Mouse (Mus musculus): Measurements from ENCODE around the gene Usp15. TPM values are rescaled to one million over a fixed set of nuclear protein-coding genes. Genes with fewer than 3 reads are reported as not detected.

The Usp15 gene
- polyA plus RNA-seq, 1 experiment from 2014 or later = 77.9 TPM

GRCm38 (mm10) chr10:123160508-123160907, 36.3 kb downstream of the Usp15 start:
- Histone ChIP-seq H3K9me3 (no peaks in the 10 kb centered on the region), H3K36me3 (peaks cover 25% of the 10 kb centered on the region), H3K4me3 (no peak overlapping the region), H3K27me3 (no peaks in the 10 kb centered on the region), H3K9ac (no peak overlapping the region), H3K27ac (no peak overlapping the region), H3K4me2 (no peak overlapping the region), H3K4me1 (replicated peaks) (no peaks in the 10 kb centered on the region)
- 72% methylated on average over 6 of the region's 6 CpGs for WGBS
- no peak for ATAC-seq (ENCODE audit: low FRiP score)

GRCm38 (mm10) chr10:123159316-123159715, 37.5 kb downstream of the Usp15 start:
- 79% methylated on average over 7 of the region's 7 CpGs for WGBS
- no peak overlapping the region for H3K4me3 ChIP-seq
- no peak overlapping the region for H3K9ac ChIP-seq
- no peaks in the 10 kb centered on the region for H3K4me1 ChIP-seq (replicated peaks)
- no peak for ATAC-seq (ENCODE audit: low FRiP score)
- H3K36me3 ChIP-seq = peaks cover 29% of the 10 kb centered on the region
- no peaks in the 10 kb centered on the region for H3K9me3 ChIP-seq
- no peak overlapping the region for H3K27ac ChIP-seq
- H3K4me2 ChIP-seq = no peak overlapping the region
- no peaks in the 10 kb centered on the region for H3K27me3 ChIP-seq

GRCm38 (mm10) chr10:123156392-123156791, 40.4 kb downstream of the Usp15 start:
- H3K4me3 ChIP-seq = no peak overlapping the region
- ATAC-seq (ENCODE audit: low FRiP score) = no peak
- H3K36me3 ChIP-seq = peaks cover 23% of the 10 kb centered on the region
- WGBS = 64% methylated on average over 2 of the region's 2 CpGs
- H3K9ac ChIP-seq = no peak overlapping the region
- H3K4me1 ChIP-seq (replicated peaks) = no peaks in the 10 kb centered on the region
- H3K4me2 ChIP-seq = no peak overlapping the region
- H3K9me3 ChIP-seq = no peaks in the 10 kb centered on the region
- no peaks in the 10 kb centered on the region for H3K27me3 ChIP-seq
- H3K27ac ChIP-seq = no peak overlapping the region

GRCm38 (mm10) chr10:123155764-123156163, 41.0 kb downstream of the Usp15 start:
- no peak for ATAC-seq (ENCODE audit: low FRiP score)
- no peak overlapping the region for H3K4me2 ChIP-seq
- 91% methylated on average over 6 of the region's 6 CpGs for WGBS
- H3K36me3 ChIP-seq = peaks cover 23% of the 10 kb centered on the region
- no peaks in the 10 kb centered on the region for H3K9me3 ChIP-seq
- H3K4me3 ChIP-seq = no peak overlapping the region
- H3K27me3 ChIP-seq = no peaks in the 10 kb centered on the region
- no peak overlapping the region for H3K9ac ChIP-seq
- no peaks in the 10 kb centered on the region for H3K4me1 ChIP-seq (replicated peaks)
- H3K27ac ChIP-seq = no peak overlapping the region

- Histone ChIP-seq H3K4me2 (no peak overlapping the region), H3K4me3 (no peak overlapping the region), H3K36me3 (peaks cover 15% of the 10 kb centered on the region), H3K9ac (no peak overlapping the region), H3K9me3 (no peaks in the 10 kb centered on the region), H3K4me1 (replicated peaks) (0 out of 2 replicates have a peak, but pooled peaks cover 2% of the 10 kb centered on the region), H3K27me3 (no peaks in the 10 kb centered on the region), H3K27ac (no peak overlapping the region)
- ATAC-seq (ENCODE audit: low FRiP score) = no peak
- 83% methylated on average over 2 of the region's 2 CpGs for WGBS
These were observed 43.5 kb downstream of the Usp15 start for GRCm38 (mm10) chr10:123153321-123153720.

GRCm38 (mm10) chr10:123148025-123148814, 48.6 kb downstream of the Usp15 start:
- Histone ChIP-seq H3K4me1 (replicated peaks) (peaks cover 7% of the 10 kb centered on the region; the same call in 1 of the 2 replicates), H3K9me3 (no peaks in the 10 kb centered on the region), H3K4me2 (no peak overlapping the region), H3K27ac (no peak overlapping the region), H3K36me3 (peaks cover 26% of the 10 kb centered on the region), H3K4me3 (no peak overlapping the region), H3K9ac (no peak overlapping the region), H3K27me3 (no peaks in the 10 kb centered on the region)
- 73% methylated on average over 4 of the region's 4 CpGs for WGBS
- no peak for ATAC-seq (ENCODE audit: low FRiP score)

- Histone ChIP-seq H3K27ac (no peak overlapping the region), H3K4me3 (no peak overlapping the region), H3K4me2 (no peak overlapping the region), H3K4me1 (replicated peaks) (peaks cover 7% of the 10 kb centered on the region; the same call in 1 of the 2 replicates), H3K9ac (no peak overlapping the region), H3K36me3 (peaks cover 27% of the 10 kb centered on the region), H3K27me3 (no peaks in the 10 kb centered on the region), H3K9me3 (no peaks in the 10 kb centered on the region)
- no peak; the same call in 1 of the 2 replicates for ATAC-seq (ENCODE audit: low FRiP score)
- WGBS = 45% methylated on average over 6 of the region's 6 CpGs
These were observed 49.6 kb downstream of the Usp15 start for GRCm38 (mm10) chr10:123147180-123147579.

- H3K9me3 ChIP-seq = no peaks in the 10 kb centered on the region
- WGBS = 93% methylated on average over 2 of the region's 2 CpGs
- no peak overlapping the region for H3K27ac ChIP-seq
- peaks cover 25% of the 10 kb centered on the region for H3K36me3 ChIP-seq
- ATAC-seq (ENCODE audit: low FRiP score) = no peak
- H3K27me3 ChIP-seq = no peaks in the 10 kb centered on the region
- peaks cover 7% of the 10 kb centered on the region; the same call in 1 of the 2 replicates for H3K4me1 ChIP-seq (replicated peaks)
- H3K4me3 ChIP-seq = no peak overlapping the region
- H3K9ac ChIP-seq = no peak overlapping the region
- H3K4me2 ChIP-seq = no peak overlapping the region
These were observed 50.4 kb downstream of the Usp15 start for GRCm38 (mm10) chr10:123146349-123146748.

- Histone ChIP-seq H3K9me3 (no peaks in the 10 kb centered on the region), H3K27ac (no peak overlapping the region), H3K4me2 (no peak overlapping the region), H3K9ac (no peak overlapping the region), H3K27me3 (no peaks in the 10 kb centered on the region), H3K4me1 (replicated peaks) (peaks cover 7% of the 10 kb centered on the region; the same call in 1 of the 2 replicates), H3K36me3 (peaks cover 35% of the 10 kb centered on the region), H3K4me3 (no peak overlapping the region)
- WGBS = 98% methylated on average over 8 of the region's 8 CpGs
- no peak for ATAC-seq (ENCODE audit: low FRiP score)
These were observed 52.5 kb downstream of the Usp15 start for GRCm38 (mm10) chr10:123144256-123144655.

GRCm38 (mm10) chr10:123142395-123143050, 54.3 kb downstream of the Usp15 start:
- no peak overlapping the region for H3K4me2 ChIP-seq
- H3K27me3 ChIP-seq = no peaks in the 10 kb centered on the region
- no peak overlapping the region for H3K27ac ChIP-seq
- H3K9ac ChIP-seq = no peak overlapping the region
- H3K4me1 ChIP-seq (replicated peaks) = no peaks in the 10 kb centered on the region
- no peak overlapping the region for H3K4me3 ChIP-seq
- no peaks in the 10 kb centered on the region for H3K9me3 ChIP-seq
- peaks cover 35% of the 10 kb centered on the region for H3K36me3 ChIP-seq
- no peak for ATAC-seq (ENCODE audit: low FRiP score)
- 94% methylated on average over 5 of the region's 5 CpGs for WGBS

- H3K27ac ChIP-seq = no peak overlapping the region
These were observed 61.0 kb downstream of the Usp15 start for GRCm38 (mm10) chr10:123135818-123136217.

GRCm38 (mm10) chr10:123131487-123131886, 65.3 kb downstream of the Usp15 start:
- Histone ChIP-seq H3K27ac (no peak overlapping the region), H3K9me3 (no peaks in the 10 kb centered on the region), H3K27me3 (no peaks in the 10 kb centered on the region), H3K4me3 (no peak overlapping the region), H3K9ac (no peak overlapping the region), H3K4me2 (no peak overlapping the region), H3K36me3 (peaks cover 64% of the 10 kb centered on the region), H3K4me1 (replicated peaks) (no peaks in the 10 kb centered on the region; the same call in 1 of the 2 replicates)
- WGBS = 95% methylated on average over 10 of the region's 10 CpGs
- no peak for ATAC-seq (ENCODE audit: low FRiP score)

More at GRCm38 (mm10) chr10:123135818-123136217, 61.0 kb downstream of the Usp15 start:
- Histone ChIP-seq H3K9me3 (no peaks in the 10 kb centered on the region), H3K36me3 (peaks cover 39% of the 10 kb centered on the region), H3K4me2 (no peak overlapping the region), H3K4me3 (no peak overlapping the region), H3K27me3 (no peaks in the 10 kb centered on the region), H3K9ac (no peak overlapping the region), H3K4me1 (replicated peaks) (no peaks in the 10 kb centered on the region; the same call in 1 of the 2 replicates)
- no peak for ATAC-seq (ENCODE audit: low FRiP score)
- 45% methylated on average over 10 of the region's 10 CpGs for WGBS
